Mouse (Mus musculus): Measurements from ENCODE around the gene Tns4. TPM values are rescaled to one million over a fixed set of nuclear protein-coding genes. Genes with fewer than 3 reads are reported as not detected.

Tns4 gene
- 0.67 and 1.0 TPM in 2 replicates for polyA plus RNA-seq (2016; fragmentation: Nextera tagmentation; extraction: Ambion mirVana)

DNA sequence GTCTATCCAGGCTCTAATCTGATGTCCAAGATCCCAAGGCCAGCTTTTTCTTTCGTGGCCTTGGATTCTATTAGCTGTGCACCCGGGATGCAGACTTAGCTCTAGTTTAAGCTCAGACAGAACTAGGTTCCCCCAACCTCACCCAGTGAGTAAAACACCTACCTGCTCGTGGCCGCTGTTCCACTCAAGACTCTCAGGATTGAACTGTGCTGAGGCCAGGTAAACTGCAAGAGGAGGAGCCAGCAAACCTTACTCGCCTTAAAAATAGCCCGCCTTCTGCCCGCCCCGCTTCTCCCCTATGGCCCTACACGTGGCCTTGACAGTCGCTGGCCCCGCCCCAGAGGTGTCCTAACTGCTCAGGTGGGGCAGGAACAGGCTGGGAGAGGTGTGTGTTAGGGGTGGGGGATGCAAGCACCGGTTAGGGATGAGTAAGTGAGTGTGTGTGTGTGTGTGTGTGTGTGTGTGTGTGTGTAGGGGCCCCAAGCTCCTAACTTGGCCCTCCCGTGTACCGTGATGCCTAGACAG lies at the start of gene Tns4:
TSS of gene Tns4 (minus strand) at position 230 of the 525 bp plus-strand sequence.
- 58% methylated on average over 14 of the region's 14 CpGs for whole genome bisulfite sequencing
- H3K27ac ChIP-seq, result no peak within 1 kb of the TSS
- no peak for DNase-seq (ENCODE audit: low spot score)

DNA sequence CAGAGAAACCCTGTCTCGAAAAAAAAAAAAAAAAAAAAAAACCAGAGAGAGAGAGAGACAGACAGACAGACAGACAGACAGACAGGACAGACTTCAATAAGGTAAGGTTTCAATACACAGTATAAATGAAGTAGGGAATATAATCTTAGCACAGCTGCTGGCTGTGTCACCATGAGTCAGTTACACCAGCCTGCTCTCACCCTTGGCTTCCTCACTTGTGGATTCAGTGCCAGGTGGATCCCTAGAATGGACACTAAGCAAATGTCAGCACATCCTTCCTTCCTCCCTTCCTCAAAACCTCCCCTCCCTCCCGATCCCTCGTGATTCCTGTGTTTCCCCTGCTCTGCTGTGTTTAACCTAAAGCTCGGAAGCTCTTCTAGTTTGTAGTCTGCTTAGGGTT lies 48.3 kb upstream of the Tns4 start:
- WGBS, result 77% methylated on average over 4 of the region's 4 CpGs
- Histone ChIP-seq H3K27me3 (ENCODE audit: insufficient read depth, poor library complexity, severe bottlenecking) (no peaks in the 10 kb centered on the region), H3K36me3 (no peaks in the 10 kb centered on the region), H3K4me1 (replicated peaks) (peaks cover 53% of the 10 kb centered on the region), H3K9me3 (no peaks in the 10 kb centered on the region), H3K4me3 (no peak overlapping the region), H3K27ac (no peak overlapping the region)
- no peak for DNase-seq (ENCODE audit: low spot score)

More for the DNA sequence above, at the start of gene Tns4:
- no peaks in the 10 kb centered on the region for H3K36me3 ChIP-seq
- no peaks in the 10 kb centered on the region for H3K9me3 ChIP-seq
- no peak within 1 kb of the TSS for H3K4me3 ChIP-seq
- H3K4me1 ChIP-seq (replicated peaks), result peaks cover 14% of the 10 kb centered on the region; the same call in 1 of the 2 replicates
- no peaks in the 10 kb centered on the region for H3K27me3 ChIP-seq (ENCODE audit: insufficient read depth, poor library complexity, severe bottlenecking)

DNA sequence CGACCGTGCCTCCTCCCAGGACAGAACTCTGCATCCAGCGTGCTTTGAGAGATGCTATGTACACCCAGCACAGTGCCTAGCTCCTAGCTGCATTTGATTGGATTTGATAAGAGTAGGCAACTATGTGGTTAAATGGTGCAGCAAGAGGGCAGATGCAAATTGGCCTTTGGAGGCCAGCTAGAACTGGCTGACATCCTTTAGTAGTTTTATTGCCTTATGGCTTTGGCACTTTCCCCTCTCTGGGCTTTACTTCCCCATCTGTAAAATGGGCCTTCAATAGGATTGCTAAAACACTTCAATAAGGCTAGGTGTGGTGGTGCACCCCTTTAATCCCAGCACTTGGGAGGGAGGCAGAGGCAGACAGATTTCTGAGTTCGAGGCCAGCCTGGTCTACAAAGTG lies 47.9 kb upstream of the Tns4 start:
- Histone ChIP-seq H3K4me1 (replicated peaks) (peaks cover 54% of the 10 kb centered on the region), H3K27me3 (ENCODE audit: insufficient read depth, poor library complexity, severe bottlenecking) (no peaks in the 10 kb centered on the region), H3K36me3 (no peaks in the 10 kb centered on the region), H3K27ac (peak overlapping the region; percentile 74), H3K4me3 (no peak overlapping the region), H3K9me3 (no peaks in the 10 kb centered on the region)
- 70% methylated on average over 4 of the region's 4 CpGs for WGBS
- no peak for DNase-seq (ENCODE audit: low spot score)

DNA sequence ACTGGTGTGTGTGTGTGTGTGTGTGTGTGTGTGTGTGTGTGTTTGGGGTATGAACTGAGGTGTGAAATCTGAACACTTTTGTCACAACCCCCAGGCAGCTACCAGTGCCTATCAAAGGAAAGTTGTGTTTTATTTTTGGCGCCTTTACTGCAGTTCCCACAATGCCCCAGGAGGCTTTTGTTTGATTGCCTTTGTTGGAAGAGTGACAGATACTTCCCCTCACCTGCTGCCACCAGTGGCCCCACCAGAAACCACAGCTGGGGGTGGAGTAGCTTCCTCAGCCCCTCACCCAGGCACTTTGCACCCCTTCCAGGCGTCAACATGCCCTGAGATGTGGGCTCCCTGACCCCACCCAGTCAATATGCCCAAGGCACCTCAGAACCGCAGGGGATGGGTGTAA lies 47.3 kb upstream of the Tns4 start:
- no peak for DNase-seq (ENCODE audit: low spot score)

DNA sequence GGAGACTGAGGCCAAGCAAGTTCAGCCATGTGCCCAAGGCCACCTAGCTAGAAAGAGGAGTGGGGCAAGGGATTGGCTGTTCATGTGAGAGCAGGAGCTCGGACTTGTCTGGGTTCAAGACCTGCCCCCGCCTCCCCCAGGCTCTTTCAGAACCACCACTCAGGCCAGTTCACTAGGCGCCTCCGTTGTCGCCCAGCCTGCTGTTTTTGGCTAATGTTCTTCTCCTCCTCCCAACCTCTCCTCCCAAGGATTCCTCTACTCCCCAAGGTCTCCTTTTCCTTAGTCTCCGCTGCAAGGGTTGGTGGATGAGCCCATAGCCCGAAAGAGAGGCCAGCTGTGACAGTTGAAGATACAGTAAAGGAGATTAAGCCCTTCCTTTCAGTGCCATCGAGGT lies 45.9 kb upstream of the Tns4 start:
- 77% methylated on average over 8 of the region's 8 CpGs for WGBS
- Histone ChIP-seq H3K27ac (peak overlapping the region; percentile 36; the same call in 1 of the 2 replicates), H3K4me3 (no peak overlapping the region), H3K4me1 (replicated peaks) (peaks cover 58% of the 10 kb centered on the region), H3K9me3 (no peaks in the 10 kb centered on the region), H3K36me3 (no peaks in the 10 kb centered on the region), H3K27me3 (ENCODE audit: insufficient read depth, poor library complexity, severe bottlenecking) (0 out of 2 replicates have a peak, but pooled peaks cover 3% of the 10 kb centered on the region)
- DNase-seq (ENCODE audit: low spot score), result no peak

More for the DNA sequence above, 47.3 kb upstream of the Tns4 start:
- peaks cover 54% of the 10 kb centered on the region for H3K4me1 ChIP-seq (replicated peaks)
- H3K4me3 ChIP-seq, result no peak overlapping the region
- 45% methylated on average over 3 of the region's 3 CpGs for WGBS
- no peaks in the 10 kb centered on the region for H3K9me3 ChIP-seq
- peak overlapping the region; percentile 74 for H3K27ac ChIP-seq
- 0 out of 2 replicates have a peak, but pooled peaks cover 2% of the 10 kb centered on the region for H3K27me3 ChIP-seq (ENCODE audit: insufficient read depth, poor library complexity, severe bottlenecking)
- H3K36me3 ChIP-seq, result no peaks in the 10 kb centered on the region

DNA sequence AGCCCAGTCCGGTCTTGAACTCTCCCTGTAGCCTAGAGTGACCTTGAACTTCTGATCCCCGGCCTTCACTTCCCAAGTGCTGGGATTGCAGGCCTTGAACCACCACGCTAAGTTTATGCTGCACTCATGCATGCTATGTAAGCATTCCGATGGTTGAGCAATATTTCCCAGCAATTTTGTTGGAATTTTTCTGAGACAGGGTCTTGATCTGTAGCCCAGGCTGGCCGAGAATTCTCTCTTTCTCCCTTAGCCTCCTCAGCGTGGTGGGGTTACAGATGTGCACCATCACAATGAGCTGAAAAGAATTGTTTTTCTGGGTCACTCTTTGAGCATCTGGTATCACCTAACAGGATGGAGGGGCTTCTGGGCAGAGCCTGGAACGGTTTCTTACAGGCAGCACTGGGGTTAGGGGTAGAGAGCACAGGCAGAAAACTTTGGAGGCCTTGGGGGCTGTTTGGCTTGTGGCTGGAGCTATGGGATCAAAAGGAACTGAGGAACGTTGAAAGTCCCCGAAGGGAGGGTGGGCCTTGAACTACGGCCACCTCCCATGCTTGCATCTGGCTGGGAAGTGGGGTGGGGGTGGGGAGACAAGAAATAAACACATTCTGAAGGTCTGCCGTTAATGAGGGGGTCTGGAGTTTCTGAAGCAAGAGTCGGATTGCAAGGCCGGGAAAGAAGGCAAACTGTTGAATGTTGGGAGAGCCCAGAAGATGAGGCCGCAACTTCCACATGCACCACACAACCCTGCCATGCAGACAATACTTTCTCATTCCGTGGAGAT lies 45.4 kb upstream of the Tns4 start:
- WGBS, result 60% methylated on average over 15 of the region's 15 CpGs
- DNase-seq (ENCODE audit: low spot score), result no peak

DNA sequence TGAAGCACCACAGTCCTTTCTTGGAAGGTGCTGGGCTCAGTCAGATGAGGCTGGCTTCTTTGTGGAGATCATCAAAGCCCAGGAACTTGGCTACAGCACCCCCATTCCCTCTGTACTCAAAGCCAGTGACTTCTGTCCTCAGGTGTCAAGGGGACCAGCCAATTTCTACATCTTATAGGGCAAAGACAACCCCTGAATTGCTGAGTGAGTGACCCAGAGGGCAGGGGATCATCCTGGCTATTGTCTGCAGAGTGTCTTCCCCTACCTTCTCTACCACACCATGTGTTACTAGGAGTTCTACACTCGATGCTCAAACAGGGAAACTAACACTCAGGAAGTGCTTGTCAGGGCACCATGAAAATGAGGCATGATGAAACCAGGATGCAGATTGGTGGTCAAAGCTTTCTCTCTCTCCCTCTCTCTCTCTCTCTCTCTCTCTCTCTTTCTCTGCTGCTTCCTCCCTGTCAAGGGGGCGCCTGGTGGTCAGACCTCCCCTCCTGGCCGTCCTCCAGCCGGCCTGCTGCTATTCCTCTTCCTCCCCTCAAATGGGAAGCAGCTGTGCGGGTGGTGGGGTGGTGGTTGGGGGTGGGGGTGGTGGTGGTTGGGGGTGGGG lies 44.3 kb upstream of the Tns4 start:
- no peaks in the 10 kb centered on the region for H3K36me3 ChIP-seq
- peak overlapping the region; percentile 36 for H3K27ac ChIP-seq
- H3K27me3 ChIP-seq (ENCODE audit: insufficient read depth, poor library complexity, severe bottlenecking), result 0 out of 2 replicates have a peak, but pooled peaks cover 3% of the 10 kb centered on the region
- H3K4me1 ChIP-seq (replicated peaks), result peaks cover 61% of the 10 kb centered on the region
- no peak for DNase-seq (ENCODE audit: low spot score)
- H3K9me3 ChIP-seq, result no peaks in the 10 kb centered on the region
- WGBS, result 43% methylated on average over 5 of the region's 5 CpGs
- H3K4me3 ChIP-seq, result no peak overlapping the region

More for the DNA sequence above, 45.4 kb upstream of the Tns4 start:
- Histone ChIP-seq H3K9me3 (no peaks in the 10 kb centered on the region), H3K27ac (peak overlapping the region; percentile 36), H3K4me1 (replicated peaks) (peaks cover 60% of the 10 kb centered on the region), H3K36me3 (no peaks in the 10 kb centered on the region), H3K4me3 (no peak overlapping the region), H3K27me3 (ENCODE audit: insufficient read depth, poor library complexity, severe bottlenecking) (0 out of 2 replicates have a peak, but pooled peaks cover 3% of the 10 kb centered on the region)

DNA sequence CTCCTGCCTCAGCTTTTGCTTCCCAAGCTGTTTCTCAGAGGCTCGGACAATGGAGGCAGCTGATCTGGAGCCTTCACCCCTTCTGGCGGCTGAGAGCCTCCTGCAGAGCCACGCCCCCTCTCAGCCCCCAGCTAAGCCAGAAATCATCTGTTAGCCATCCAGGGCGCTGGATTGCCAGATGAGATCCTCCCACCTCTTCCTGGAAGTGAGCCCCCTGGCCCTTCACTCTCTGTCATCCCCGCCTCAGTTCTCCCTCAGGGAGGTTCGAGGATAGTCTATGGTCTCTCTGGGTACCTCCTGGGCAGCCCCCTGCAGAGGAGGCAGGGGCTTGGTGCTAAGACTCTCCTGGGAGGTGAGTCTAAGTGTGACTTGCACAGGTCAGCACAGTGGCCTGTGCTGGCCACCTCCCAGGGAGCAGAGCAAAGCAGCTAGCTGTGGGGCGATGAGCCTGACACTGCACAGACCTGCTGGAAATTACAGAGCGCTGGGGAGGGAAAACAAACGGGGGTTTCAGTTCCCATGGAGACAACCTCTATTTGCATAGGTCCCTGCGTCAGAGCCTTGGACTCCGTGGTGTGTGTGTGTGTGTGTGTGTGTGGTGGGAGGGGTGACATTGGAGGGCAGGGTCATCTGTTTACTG lies 43.1 kb upstream of the Tns4 start:
- no peaks in the 10 kb centered on the region for H3K9me3 ChIP-seq
- H3K4me3 ChIP-seq, result peak overlapping the region; percentile 42
- H3K27ac ChIP-seq, result peak overlapping the region; percentile 79
- 2% methylated on average over 11 of the region's 11 CpGs for WGBS
- DNase-seq (ENCODE audit: low spot score), result peak; percentile 82
- H3K36me3 ChIP-seq, result no peaks in the 10 kb centered on the region
- 0 out of 2 replicates have a peak, but pooled peaks cover 9% of the 10 kb centered on the region for H3K27me3 ChIP-seq (ENCODE audit: insufficient read depth, poor library complexity, severe bottlenecking)
- peaks cover 71% of the 10 kb centered on the region for H3K4me1 ChIP-seq (replicated peaks)

DNA sequence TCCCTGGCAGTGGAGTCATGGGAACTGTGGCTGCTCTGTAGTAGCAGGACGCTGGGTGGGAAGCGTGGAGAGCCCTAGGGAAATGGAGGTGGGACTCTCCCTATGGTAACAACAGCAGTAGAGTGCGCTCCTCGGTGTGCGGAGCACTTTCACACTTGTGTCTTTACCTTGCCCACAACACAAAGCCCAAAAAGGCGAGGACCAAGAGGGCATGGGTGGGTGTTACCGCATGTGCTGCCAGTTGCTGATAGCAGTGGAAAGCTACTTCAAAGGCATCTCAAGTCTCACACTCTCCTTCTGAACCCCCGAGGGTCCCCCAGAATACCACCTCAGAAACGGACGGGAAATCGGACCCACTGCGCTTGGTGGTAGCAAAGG lies 42.3 kb upstream of the Tns4 start:
- H3K4me3 ChIP-seq, result peak overlapping the region; percentile 42
- H3K4me1 ChIP-seq (replicated peaks), result peaks cover 74% of the 10 kb centered on the region

DNA sequence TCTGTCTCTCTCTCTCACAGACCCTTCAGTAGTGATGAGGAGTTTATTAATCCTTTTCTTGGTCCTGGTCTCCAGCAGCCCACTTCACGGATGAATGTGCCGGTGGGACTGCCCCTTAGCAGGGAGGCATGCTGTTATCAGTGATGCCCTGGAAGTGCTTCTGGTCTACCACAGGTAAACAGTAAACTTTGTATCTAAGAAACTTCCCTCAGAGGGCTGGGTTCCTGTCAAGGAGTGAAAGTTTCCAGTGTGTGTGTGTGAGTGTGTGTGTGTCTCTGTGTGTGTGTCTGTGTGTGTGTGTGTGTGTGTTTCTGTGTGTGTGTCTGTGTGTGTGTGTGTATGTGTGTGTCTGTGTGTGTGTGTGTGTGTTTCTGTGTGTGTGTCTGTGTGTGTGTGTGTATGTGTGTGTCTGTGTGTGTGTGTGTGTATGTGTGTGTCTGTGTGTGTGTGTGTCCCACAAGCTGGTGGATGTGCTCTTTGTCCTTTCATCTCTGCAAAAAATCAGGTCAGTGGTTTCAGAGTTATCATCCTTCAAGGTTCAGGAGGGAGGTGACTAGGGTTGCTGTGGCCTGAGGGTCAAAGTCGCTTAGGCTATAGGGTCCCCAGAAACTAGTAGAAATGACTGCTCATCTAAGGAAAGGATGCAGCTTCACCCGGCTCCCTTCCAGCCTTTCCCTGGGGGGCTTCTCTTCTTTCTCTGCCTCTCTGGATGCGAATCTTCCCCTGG lies 41.8 kb upstream of the Tns4 start:
- H3K4me1 ChIP-seq (replicated peaks), result peaks cover 76% of the 10 kb centered on the region
- no peak overlapping the region for H3K4me3 ChIP-seq
- H3K9me3 ChIP-seq, result no peaks in the 10 kb centered on the region
- no peak for DNase-seq (ENCODE audit: low spot score)
- peak overlapping the region; percentile 79 for H3K27ac ChIP-seq
- 0 out of 2 replicates have a peak, but pooled peaks cover 9% of the 10 kb centered on the region for H3K27me3 ChIP-seq (ENCODE audit: insufficient read depth, poor library complexity, severe bottlenecking)
- H3K36me3 ChIP-seq, result no peaks in the 10 kb centered on the region
- 58% methylated on average over 5 of the region's 5 CpGs for WGBS

More for the DNA sequence above, 42.3 kb upstream of the Tns4 start:
- Histone ChIP-seq H3K36me3 (no peaks in the 10 kb centered on the region), H3K27ac (peak overlapping the region; percentile 79), H3K9me3 (no peaks in the 10 kb centered on the region), H3K27me3 (ENCODE audit: insufficient read depth, poor library complexity, severe bottlenecking) (0 out of 2 replicates have a peak, but pooled peaks cover 9% of the 10 kb centered on the region)
- DNase-seq (ENCODE audit: low spot score), result no peak
- WGBS, result 43% methylated on average over 12 of the region's 12 CpGs

DNA sequence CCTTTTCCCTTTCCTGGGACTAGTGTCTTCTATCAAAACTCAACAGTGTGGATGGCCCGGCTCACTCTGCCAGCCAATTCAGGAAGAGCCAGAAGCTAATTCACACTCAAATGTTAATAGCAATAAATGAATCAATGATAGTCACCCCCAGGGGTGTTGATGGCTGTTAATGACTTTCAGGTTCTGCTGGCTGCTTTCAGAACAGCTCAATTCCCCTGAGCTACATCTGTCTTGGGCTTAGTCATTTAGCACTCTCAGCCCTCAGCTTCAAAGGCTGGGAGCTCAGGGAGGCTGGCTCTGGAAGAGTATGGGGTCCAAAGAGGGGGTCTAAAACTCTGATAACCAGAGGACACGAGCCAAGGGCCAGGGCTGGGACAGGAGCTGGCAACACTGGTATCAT lies 40.2 kb upstream of the Tns4 start:
- WGBS, result 62% methylated on average over 2 of the region's 2 CpGs
- Histone ChIP-seq H3K27me3 (ENCODE audit: insufficient read depth, poor library complexity, severe bottlenecking) (0 out of 2 replicates have a peak, but pooled peaks cover 9% of the 10 kb centered on the region), H3K9me3 (no peaks in the 10 kb centered on the region), H3K27ac (0 out of 2 replicates have a peak overlapping the region, but pooled peaks have one; percentile 3), H3K4me3 (no peak overlapping the region), H3K4me1 (replicated peaks) (peaks cover 81% of the 10 kb centered on the region), H3K36me3 (no peaks in the 10 kb centered on the region)
- no peak for DNase-seq (ENCODE audit: low spot score)

Measured in hindbrain, embryonic 10.5 days (tissue).